Mouse (Mus musculus) lung, postnatal 0 days (tissue): ENCODE measurements around the gene Dynlt1c. TPM values are rescaled to one million over a fixed set of nuclear protein-coding genes. Genes with fewer than 3 reads are reported as not detected.
A peak's percentile ranks its signal among the peaks of the same experiment; 100 is the strongest.
"Not testable (repeated sequence)": the region's sequence is repeated elsewhere in the genome, so short reads cannot be mapped to it uniquely, and the experiment has no call there.

Experiments used
- ATAC-seq: fragments of 200-750 bp; cut with Nextera tagmentation; 2 replicates; pipeline ENCODE4 v1.8.0; 2017; ENCODE audit warnings: moderate library complexity
- DNase-seq: peaks from one replicate; pipeline ENCODE4 v3.0.0-alpha.2; 2016; ENCODE audit warnings: low spot score
- H3K27ac ChIP-seq: fragments of 300-500 bp; sonication (generic); 2 replicates; pipeline ENCODE4 v1.5.1; 2014; ENCODE audit warnings: antibody characterized with exemption, mild to moderate bottlenecking, low read length, mixed read lengths
- H3K27me3 ChIP-seq: fragments of 300-500 bp; sonication (generic); replicated peaks from 2 replicates; pipeline ENCODE4 v1.6.1; 2014; ENCODE audit warnings: low read length, mixed read lengths; ENCODE audit not compliant: insufficient read depth
- H3K36me3 ChIP-seq: fragments of 300-500 bp; sonication (generic); 2 replicates; pipeline ENCODE4 v1.6.1; 2014; ENCODE audit warnings: low read length, mixed read lengths; ENCODE audit not compliant: insufficient read depth
- H3K4me1 ChIP-seq: fragments of 300-500 bp; sonication (generic); 2 replicates; pipeline ENCODE4 v1.6.1; 2014; ENCODE audit warnings: antibody characterized with exemption, low read depth, low read length, mixed read lengths; ENCODE audit not compliant: insufficient read depth
- H3K4me2 ChIP-seq: fragments of 300-500 bp; sonication (generic); replicated peaks from 2 replicates; pipeline ENCODE4 v1.6.1; 2014; ENCODE audit warnings: low read depth, mild to moderate bottlenecking, low read length, moderate library complexity, mixed read lengths
- H3K4me3 ChIP-seq: fragments of 300-500 bp; sonication (generic); 2 replicates; pipeline ENCODE4 v1.5.1; 2014; ENCODE audit warnings: low read depth, low read length
- H3K9ac ChIP-seq: fragments of 300-500 bp; sonication (generic); replicated peaks from 2 replicates; pipeline ENCODE4 v1.6.1; 2014; ENCODE audit warnings: low read depth, mild to moderate bottlenecking
- H3K9me3 ChIP-seq: fragments of 300-500 bp; sonication (generic); 2 replicates; pipeline ENCODE4 v1.6.1; 2016; ENCODE audit warnings: low read length, mixed read lengths
- WGBS: fragments of 180-500 bp; shearing (Covaris S2); extraction: QIAGEN DNeasy Blood & Tissue Kit; methylation state at CpG from one replicate; pipeline ENCODE4 v1.1.7; 2014; 5-methylcytosine and 5-hydroxymethylcytosine counted together
- polyA plus RNA-seq: library from polyadenylated mRNA; unstranded; fragments of >200 nt; fragmentation: Nextera tagmentation; extraction: Ambion mirVana; gene quantifications from 2 replicates; pipeline ENCODE4 v1.2.1, GENCODE M21; 2015

The Dynlt1c gene
- polyA plus RNA-seq, 1 experiment from 2014 or later = 30.1 TPM

DNA sequence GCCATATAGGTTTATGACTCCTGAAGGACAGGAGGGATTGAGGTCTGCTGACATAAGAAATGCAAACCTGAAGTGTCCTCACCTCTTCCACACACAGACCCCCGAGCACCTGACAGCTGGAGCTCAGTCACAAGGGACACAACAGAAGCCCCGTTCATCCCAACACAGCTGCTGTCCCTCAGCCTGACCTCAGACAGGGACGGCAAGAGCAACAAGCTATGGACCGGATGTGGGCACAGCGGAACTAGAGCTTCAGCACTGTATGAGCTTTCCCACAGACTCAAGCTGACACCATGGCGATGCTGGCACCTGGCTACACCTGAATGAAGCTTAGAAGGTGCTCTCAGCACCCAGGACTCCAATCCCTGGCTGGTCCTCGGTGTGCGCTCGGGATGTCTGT lies 12.8 kb downstream of the Dynlt1c start:
- not testable (repeated sequence) for H3K4me2 ChIP-seq, H3K4me3 ChIP-seq, H3K9me3 ChIP-seq, ATAC-seq, H3K36me3 ChIP-seq, H3K27ac ChIP-seq, H3K27me3 ChIP-seq, H3K4me1 ChIP-seq, H3K9ac ChIP-seq
- 79% methylated on average over 4 of the region's 9 CpGs for WGBS
- peak; percentile 1 for DNase-seq

DNA sequence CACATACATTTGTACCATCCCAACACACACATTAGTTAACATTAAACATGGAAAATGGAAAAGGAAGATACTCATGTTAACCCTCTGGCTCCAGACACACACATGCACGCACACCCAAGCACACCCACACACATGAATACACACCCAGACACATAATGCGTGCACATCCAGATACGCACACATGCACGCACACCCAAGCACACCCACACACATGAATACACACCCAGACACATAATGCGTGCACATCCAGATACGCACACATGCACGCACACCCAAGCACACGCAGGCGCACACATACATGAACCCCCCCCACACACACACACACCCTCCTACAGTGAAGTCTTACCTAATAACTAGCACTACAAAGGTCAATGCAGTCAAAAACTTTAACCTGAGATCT lies 15.3 kb downstream of the Dynlt1c start:
- H3K27ac ChIP-seq, H3K36me3 ChIP-seq, H3K4me1 ChIP-seq, ATAC-seq, H3K9me3 ChIP-seq, H3K4me3 ChIP-seq, H3K27me3 ChIP-seq, H3K4me2 ChIP-seq, DNase-seq, H3K9ac ChIP-seq: not testable (repeated sequence)
- WGBS = 98% methylated on average over 9 of the region's 9 CpGs

DNA sequence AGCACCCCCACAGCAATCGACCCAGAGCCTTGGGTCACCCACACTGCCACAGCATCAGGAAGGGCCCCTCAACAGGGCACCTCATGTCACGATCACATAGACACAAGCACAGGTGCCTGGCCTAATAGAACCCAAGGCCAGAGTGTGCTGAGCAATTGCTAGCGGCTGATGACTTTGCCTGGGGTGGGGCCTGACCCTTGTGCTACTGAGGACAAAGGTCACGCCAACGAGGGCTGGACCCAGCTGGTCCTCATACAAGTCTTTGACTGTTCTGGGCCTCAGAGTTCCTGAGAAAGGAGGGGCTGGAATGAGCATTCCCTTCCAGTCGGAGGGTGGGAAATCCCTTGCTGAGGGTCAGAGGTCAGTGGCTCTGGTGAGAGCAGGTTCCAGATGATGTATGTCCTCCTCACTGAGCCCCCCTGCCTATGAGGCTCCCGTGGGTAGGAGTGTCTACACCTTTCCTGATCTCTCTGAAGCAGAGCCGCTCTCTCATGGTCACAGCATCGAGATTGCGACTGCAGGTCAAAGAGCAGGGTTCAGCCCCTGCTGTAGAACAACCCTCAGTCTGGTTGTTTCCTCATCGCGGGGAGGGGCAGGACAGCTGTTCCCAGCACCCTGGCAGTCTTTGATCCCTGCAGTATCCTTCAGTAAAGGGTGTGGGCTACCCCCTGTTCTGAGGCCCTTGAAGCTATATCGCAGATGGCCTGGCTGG lies 16.4 kb downstream of the Dynlt1c start:
- H3K4me1 ChIP-seq, DNase-seq, H3K27ac ChIP-seq, H3K9me3 ChIP-seq, H3K27me3 ChIP-seq, H3K9ac ChIP-seq, H3K4me2 ChIP-seq, H3K4me3 ChIP-seq, H3K36me3 ChIP-seq: not testable (repeated sequence)
- peak; percentile 47 for ATAC-seq
- WGBS = 53% methylated on average over 6 of the region's 13 CpGs

DNA sequence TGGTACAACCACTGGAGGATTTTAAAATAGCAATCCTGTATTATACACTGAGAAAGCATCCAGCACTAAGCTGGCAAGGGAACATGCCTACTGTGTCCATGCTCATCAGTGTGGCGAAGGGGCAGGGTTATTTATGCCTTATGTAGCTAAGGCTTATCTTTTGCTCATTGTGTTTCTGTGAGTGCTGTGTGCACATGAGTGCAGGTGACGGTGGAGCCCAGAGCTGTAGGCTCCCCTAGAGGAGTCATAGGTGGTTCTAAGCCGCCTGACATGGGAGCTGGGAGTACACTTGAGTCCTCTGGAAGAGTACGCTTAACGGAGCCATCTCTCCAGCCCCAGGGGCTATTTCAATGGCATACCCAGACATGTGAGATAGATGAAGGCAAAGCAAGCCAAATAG lies 17.8 kb downstream of the Dynlt1c start:
- not testable (repeated sequence) for ATAC-seq, H3K27me3 ChIP-seq, H3K36me3 ChIP-seq, H3K4me3 ChIP-seq, H3K4me1 ChIP-seq, H3K4me2 ChIP-seq, H3K27ac ChIP-seq, H3K9ac ChIP-seq, H3K9me3 ChIP-seq
- DNase-seq = peak; percentile 1
- 83% methylated on average over 5 of the region's 5 CpGs for WGBS

DNA sequence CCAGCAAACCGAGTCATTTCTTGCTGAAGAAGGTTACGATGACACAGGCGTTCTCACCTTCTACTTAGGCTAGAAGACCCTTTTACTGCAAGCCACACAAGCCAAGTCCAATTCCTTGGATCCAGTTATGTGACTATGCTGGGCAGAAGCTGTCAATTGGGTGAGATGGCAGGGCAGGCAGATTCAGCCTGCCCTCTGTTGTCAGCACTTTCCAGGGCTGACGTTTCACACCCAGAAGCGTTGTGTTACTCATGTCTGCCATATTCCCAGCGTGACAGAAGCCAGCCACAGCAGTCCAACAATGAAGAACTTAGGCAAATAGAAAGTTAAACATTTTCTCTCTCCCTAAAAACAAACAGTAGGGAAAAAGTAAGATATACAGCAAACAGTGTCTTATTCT lies 18.6 kb downstream of the Dynlt1c start:
- H3K9ac ChIP-seq, H3K9me3 ChIP-seq, H3K27ac ChIP-seq, H3K27me3 ChIP-seq, ATAC-seq, H3K4me3 ChIP-seq, H3K4me2 ChIP-seq, H3K36me3 ChIP-seq, H3K4me1 ChIP-seq, DNase-seq: not testable (repeated sequence)
- 49% methylated on average over 5 of the region's 6 CpGs for WGBS

DNA sequence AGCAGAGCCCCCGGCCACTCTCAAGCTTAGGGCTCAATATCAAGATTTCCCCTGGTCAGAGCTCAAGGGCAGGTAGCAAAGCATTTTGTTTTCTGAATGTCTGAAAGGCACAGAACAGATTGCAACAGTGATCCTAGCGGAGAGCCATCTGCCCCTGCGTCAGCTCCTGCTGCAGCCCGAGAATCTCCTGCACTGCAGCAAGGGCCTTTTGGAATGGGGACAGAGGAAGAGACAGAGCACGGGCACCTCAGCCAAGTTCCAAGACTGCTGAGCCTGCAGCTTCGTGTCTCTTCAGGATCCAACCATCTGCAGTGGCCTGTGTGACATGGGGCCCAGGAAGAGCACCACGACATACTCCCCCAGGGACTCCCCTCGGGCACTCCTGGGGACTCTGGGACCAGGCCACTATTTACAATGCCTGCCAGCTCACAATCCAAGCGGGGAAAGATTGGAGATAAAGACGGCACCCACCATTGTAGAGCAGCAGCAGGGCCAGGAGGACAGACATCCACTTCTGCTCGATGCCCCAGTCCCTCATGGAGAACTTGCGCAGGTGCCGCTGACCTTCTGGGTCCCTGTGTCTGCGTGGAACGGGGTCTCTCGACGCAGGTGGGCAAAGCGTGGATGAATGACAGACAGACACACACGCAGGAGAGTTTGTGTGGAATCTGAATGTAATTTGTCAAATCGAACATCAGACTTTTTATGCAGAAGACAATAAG lies 19.4 kb downstream of the Dynlt1c start:
- H3K36me3 ChIP-seq, H3K9ac ChIP-seq, H3K27me3 ChIP-seq, H3K9me3 ChIP-seq, H3K4me2 ChIP-seq, H3K4me3 ChIP-seq, ATAC-seq, H3K4me1 ChIP-seq, DNase-seq, H3K27ac ChIP-seq: not testable (repeated sequence)
- WGBS = 76% methylated on average over 15 of the region's 20 CpGs

DNA sequence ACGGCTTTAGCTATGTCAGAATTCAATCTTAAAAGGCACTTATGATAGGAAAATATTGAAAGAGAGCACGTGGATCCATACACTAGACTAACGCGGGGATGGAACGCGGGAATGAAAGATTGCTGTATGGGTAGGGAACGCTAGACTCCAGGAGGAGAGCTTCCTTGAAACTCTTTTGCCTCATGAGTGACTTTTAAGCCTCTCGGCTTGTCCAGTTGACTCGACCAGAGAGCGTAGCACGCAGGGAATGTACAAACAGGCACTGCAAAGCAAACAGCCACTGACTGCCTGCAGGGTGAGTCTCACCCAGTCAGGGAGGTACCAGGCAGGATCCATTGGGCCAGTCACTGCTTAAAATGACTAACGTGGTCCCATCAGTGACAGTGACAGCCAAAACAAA lies 20.5 kb downstream of the Dynlt1c start:
- 63% methylated on average over 11 of the region's 12 CpGs for WGBS
- not testable (repeated sequence) for H3K27me3 ChIP-seq, H3K4me2 ChIP-seq, DNase-seq, H3K9ac ChIP-seq, H3K27ac ChIP-seq, ATAC-seq, H3K9me3 ChIP-seq, H3K36me3 ChIP-seq, H3K4me1 ChIP-seq, H3K4me3 ChIP-seq

DNA sequence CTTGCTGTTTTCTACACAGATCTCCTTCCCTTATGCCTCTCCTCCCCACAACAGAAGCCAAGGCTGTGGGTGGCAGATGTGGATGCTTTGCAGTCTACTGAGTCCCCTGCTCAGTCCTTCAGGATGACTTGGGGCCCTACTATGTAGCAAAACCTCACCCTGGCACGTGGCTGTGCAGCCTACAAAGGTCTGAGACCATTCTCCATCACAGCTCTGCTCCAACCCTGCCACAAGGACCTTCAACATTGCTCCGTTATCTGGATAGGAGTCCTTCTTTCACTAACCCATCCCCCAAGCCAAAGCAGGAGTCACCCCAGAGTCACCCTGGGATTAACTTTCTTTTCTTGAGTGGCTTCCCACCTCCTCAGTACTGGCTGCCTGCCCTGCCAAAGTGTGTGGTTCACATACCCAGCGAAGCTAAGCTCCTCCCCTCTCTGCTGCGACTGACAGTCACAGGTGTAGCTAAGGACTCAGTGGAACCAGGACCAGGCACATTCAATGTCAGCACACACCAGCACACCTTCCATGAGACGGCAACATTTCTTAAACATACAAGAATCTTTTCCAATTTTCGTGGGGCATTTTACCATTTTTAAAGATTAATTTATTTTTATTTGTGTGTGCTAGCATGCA lies 23.6 kb downstream of the Dynlt1c start:
- H3K4me3 ChIP-seq, H3K27me3 ChIP-seq, H3K4me1 ChIP-seq, H3K36me3 ChIP-seq, H3K27ac ChIP-seq, H3K9ac ChIP-seq, H3K9me3 ChIP-seq, H3K4me2 ChIP-seq, DNase-seq: not testable (repeated sequence)
- peak; percentile 30; the same call in 1 of the 2 replicates for ATAC-seq
- 50% methylated on average over 1 of the region's 6 CpGs for WGBS

DNA sequence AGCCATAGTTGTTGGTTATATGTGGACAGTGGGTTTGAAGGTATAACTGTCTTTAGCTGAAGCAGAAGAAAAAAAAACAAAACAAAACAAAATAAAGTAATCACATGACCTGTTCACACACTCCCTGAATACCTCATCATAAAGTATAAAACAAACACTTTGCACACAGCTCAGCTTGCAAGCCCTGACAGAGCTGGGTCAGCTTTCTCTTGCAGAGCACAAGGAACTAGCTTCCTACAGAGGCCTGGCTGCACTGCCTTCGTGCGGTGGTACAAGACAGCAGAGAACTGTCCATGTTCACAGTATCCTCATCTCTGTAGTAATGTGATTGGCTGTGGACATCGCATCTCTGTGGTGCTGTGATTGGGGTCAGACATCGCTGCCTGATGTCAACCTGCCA lies 28.9 kb downstream of the Dynlt1c start:
- 79% methylated on average over 4 of the region's 4 CpGs for WGBS

More for the DNA sequence above, 28.9 kb downstream of the Dynlt1c start:
- DNase-seq, H3K9me3 ChIP-seq, H3K4me2 ChIP-seq, H3K27ac ChIP-seq, H3K27me3 ChIP-seq, H3K36me3 ChIP-seq, H3K4me1 ChIP-seq, ATAC-seq, H3K4me3 ChIP-seq, H3K9ac ChIP-seq: not testable (repeated sequence)
